Mouse (Mus musculus) layer of hippocampus, adult 8-10 months (tissue): Measurements from ENCODE around the gene Tmem203. TPM values are rescaled to one million over a fixed set of nuclear protein-coding genes. Genes with fewer than 3 reads are reported as not detected.
A peak's percentile ranks its signal among the peaks of the same experiment; 100 is the strongest.

Experiments used
- DNase-seq, 2 experiments: peaks; one replicate each; pipeline ENCODE4 v3.0.0; 2022; ENCODE audit warnings: low spot score in 2 of 2
- total RNA-seq, 4 experiments: library from RNA; stranded (reverse); gene quantifications; 2 replicates each; pipeline ENCODE4 v1.2.4; 2022

Gene Tmem203
- total RNA-seq, 4 experiments from 2014 or later: 27.0 to 44.4 (median 33.9) TPM

DNA sequence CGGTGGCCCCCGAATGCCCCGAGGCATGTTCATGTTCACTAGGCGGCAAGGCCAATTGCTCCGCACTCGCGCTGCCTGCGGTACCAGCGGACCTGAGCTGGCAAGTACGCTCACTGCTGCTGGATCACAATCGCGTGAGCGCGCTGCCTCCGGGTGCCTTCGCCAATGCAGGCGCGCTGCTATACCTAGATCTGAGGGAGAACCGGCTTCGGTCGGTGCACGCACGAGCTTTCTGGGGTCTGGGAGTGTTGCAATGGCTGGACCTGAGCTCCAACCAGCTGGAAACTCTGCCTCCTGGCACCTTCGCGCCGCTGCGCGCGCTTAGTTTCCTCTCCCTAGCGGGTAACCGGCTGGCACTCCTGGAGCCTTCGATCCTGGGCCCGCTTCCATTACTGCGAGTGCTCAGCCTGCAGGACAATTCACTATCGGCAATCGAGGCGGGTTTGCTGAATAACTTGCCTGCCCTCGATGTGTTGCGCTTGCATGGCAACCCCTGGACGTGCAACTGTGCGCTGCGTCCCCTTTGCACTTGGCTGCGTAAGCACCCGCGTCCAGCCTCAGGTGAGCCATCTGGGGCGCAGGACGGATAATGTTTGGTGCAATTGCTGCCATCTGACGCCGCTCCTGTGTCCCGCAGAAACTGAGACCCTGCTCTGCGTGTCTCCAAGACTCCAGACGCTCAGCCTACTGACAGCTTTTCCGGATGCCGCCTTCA lies 35.0 kb downstream of the Tmem203 start:
- DNase-seq: peak in 1 of 2 experiments; percentile 74

DNA sequence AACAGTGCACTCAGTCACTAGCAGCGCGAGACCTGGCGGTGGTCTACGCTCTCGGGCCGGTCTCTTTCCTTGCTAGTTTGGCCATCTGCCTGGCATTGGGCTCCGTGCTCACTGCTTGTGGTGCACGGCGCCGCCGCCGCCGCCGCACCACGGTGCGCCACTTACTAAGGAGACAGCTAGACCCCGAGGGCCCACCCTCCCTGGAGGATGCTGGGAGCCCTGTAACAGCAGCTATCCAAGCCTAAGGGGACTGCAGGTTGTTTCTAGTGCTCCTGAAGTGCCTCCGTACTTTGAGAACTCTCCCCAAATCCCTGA lies 35.5 kb downstream of the Tmem203 start:
- DNase-seq: peak in 1 of 2 experiments; percentile 58

DNA sequence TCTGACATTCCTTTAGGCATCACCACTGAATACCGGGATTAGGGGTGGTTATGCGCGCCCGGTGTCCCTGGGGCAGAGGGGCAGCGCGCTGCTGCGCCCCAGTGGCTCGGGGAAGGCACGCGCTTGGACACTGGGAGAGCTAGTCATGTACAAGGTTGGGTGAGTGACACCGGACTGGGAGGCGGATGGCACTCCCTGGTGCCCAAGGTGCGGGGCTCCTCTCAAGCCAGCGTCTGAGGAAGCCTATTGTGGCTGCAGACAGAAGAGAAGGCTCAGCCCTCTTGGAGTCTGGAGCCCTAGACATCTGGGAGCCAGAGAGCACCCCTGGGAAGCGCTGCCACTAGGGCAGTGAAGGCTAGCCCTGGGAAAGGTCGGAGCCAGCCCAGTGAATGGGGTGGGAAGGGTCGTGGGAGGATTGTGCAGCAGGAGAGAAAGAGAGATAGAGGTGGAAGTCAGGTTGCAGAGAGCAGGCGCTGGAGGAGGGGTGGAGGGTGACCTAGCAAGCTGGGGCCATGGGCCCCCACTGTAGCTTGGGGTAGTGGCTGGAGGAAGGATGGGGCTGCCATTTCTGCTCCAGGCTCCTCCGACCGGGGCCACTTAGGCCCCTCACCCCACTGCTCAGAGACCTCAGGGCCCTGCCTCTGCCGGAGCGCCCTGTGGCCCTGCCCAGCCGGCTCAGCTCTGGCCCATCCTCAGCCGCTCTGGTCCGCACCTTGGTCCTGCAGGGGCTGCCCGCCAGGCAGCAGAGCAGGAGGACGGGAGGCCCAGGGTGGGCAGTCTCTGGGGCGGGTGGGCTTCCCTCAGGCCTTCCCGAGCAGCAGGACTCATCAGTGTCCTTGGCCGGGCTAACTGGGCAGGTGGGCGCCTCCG lies 36.2 kb downstream of the Tmem203 start:
- no peak for DNase-seq

DNA sequence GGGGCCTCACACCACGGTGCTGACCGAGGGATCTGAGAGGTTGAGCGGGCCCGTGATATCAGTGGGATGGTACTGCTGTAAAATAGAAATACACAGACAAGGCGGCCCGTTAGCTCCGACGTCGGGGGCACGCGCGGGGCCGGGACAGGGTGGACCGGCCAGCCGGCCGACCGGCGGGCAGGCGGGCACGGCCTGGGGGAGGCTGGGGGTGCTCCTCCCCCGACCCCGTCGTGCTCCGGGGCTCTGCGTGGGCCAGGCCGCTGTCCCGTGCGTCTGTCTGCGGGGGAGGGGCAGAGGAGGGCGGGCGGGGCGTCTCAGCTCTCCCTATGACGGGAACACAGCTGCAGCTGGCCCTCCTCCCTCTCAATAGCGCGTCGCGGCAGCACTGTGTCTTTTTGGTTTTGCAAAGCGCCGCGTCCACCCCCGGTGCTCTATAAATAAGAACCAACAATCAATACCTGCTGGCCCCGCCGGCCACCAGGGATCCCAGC lies 36.9 kb downstream of the Tmem203 start:
- DNase-seq: peak in 1 of 2 experiments; percentile 38

DNA sequence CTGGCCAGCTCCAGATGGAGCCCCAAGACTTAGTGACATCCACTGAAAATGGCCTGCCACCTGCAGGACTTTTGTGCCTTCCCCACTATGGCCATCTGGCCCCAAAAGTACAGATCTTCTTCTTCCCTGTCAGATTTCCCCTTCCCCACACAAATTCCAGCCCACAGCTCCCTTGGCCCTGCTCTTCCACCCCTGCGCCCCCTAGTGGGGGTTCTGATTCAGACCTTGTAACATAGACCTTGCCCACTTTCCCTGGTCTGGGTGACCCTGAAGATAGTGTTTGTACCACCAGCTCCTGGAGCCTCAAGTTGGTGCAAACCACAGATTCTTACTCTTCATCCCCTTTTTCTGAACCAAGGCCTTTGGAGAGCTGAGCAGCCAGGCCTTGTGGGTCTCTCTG lies 37.6 kb downstream of the Tmem203 start:
- peak in 1 of 2 experiments; percentile 66 for DNase-seq

DNA sequence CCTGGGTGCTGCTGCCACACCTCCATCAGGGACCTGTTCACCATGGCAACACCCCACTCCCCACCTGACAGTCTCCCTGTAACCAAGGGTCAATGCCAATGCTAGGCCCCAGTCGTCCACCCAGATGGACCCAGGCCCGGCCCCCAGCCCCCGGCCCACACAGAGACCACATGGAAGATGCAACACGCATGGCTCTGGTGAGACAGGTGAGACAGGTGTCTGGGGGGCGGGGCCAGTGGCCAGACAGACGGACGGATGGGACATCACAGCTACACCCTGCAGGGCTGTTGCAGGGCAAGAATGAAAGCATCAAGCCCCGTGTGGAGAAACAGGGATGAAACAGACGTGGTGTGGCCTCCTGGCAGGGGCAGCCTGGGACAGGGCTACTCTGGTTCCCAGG lies 38.5 kb downstream of the Tmem203 start:
- no peak for DNase-seq

DNA sequence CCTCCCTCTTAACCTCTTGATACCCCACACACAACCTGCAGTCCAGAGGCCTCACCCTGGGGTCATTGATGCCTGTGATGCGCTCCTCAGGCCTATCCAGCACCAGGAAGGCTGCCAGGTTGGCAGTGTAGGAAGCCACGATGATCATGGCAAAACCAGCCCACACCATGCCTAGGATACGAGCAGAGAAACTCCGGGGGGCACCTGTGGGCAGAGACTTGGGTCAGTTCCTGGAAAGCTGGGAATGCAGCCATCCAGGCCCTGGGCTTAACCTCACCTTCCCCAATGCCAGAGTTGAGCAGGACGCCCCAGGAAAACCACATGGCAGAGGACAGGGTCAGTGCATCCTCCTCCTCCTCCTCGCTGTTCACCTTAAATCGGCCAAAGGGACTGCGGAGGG lies 41.9 kb downstream of the Tmem203 start:
- no peak for DNase-seq

DNA sequence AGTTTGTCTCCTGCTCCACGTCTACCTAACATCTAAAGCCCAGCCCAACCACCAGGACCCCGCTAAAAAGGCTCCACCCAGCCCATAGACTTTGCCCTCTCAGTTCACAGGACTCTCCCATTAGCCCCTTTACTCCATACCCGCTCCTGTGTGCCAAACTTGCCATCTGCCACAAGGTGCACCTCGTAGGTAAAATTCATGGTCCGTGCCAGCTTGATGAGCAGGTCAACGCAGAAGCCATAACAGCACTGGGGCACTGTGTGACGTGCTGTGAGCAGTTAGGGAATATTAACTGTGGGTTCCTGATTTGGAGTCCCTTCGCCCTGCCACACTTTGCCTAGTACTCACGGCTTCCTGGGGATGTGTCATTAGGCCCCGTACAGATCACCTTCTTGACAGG lies 42.8 kb downstream of the Tmem203 start:
- no peak for DNase-seq

DNA sequence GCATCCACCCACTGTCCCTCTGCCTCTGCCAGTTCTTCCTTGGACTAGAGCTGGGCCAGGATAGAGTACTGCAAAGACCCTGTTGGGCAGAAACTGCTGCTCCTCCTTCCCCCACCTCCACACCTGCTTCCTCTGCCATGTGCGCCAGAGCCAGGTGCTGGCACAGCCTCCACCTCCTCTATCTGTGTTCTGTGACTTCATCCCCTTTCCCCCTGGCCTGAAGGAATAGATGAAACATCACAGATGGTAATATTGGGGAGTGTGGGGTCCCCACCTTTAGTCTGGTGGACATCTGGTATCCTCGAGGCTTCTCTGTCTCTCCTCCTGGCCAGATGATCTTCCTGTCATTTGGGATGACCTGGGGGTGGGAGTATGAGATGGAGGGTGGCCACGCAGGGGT lies 48.2 kb downstream of the Tmem203 start:
- no peak for DNase-seq

DNA sequence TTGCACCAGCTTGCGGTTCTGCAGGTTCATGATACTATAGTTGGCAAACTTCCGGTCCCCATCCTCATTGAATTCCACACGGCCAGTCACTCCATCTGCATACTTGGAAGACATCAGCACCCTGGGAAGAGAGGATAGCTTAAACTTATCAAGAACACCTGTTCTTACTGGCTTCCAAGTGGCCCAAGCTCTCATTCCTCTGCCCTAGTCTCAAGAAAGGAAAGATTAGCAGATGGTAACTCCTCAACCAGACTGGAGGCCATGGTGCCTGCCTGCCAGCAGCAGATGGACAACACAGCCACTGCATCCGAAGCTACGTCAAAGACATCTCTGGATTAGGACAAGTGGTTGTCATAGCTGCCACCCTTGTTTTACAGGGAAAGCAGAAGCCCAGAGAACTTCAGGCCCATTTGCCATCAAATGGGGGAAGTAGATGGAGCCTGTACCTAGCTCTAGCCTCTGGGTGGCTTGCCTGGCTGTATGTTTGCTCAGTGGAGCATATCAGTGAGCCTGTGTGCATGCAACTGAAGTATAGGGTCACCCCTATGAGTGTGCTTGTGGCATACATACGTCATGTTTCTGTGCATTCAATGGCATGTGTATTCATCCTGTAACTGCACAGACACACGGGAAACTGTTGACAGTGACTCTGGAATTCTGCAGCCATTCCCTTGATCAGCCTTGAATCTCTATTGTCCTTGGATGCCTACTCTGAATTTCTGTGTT lies 48.9 kb downstream of the Tmem203 start:
- DNase-seq: no peak

DNA sequence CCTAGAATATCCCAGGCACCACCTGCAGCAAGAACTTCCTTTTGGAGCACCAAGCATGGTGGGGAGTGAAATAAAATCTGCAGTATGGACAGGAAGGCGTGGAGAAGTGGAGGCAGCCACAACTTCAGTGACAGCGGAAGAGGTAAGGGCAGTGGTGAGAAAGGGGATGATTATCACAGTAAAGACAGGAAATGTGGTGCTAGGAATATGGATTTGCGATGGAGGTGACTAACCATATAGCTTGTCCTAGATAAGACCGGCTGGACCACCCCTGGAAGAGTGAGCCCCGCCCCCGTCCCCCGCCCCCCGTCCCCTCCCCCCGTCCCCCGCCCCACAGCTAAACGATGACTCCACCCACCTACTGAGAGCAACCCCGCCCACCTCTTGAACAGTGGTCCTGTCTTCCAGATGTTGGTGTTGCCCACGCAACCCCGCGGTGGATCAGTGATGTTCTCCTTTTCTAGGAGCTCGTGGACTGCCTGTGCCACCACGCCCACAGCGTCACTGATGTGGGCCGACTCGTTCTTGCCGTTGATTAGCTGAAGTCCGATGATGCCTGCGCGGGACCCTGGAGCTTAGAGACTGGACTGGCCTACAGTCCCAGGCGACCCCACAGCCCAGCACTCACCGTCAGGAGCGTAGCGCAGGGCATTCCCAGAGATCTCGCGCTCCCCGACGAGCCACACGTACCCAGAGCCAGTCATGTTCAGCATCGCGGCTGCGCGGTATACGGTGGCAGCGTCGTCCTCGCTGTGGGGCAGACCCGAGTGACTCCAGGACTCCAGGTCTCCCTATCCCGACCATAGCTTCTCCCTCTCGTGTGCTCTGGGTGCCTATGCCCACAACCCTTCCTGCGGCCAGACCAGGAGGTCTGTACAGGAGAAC lies 49.7 kb downstream of the Tmem203 start:
- peak in 1 of 2 experiments; percentile 36 for DNase-seq

Other genes starting within 250 kb of the Tmem203 start
- 100 to 1,000 TPM; 768 to 931 (median 837) TPM for gene Nsmf, start 201.1 kb upstream of the Tmem203 start, total RNA-seq
- gene Entpd8, start 175.1 kb upstream of the Tmem203 start, total RNA-seq: not detected
- gene Noxa1, start 160.3 kb upstream of the Tmem203 start, total RNA-seq: not detected
- 10 to 100 TPM; 16.9 to 20.4 (median 19.5) TPM for gene Nrarp, start 74.7 kb upstream of the Tmem203 start, total RNA-seq
- 1 to 10 TPM; 2.2 to 4.6 (median 2.8) TPM for gene Tor4a, start 58.6 kb upstream of the Tmem203 start, total RNA-seq
- 10 to 100 TPM; 56.7 to 64.9 (median 64.0) TPM for gene Nelfb, start 44.0 kb upstream of the Tmem203 start, total RNA-seq
- under 1 TPM in 2 of 4 experiments, not detected in 2; 0.27 to 0.29 TPM for gene Stpg3, start 40.8 kb upstream of the Tmem203 start, total RNA-seq
- not detected for gene Fam166a, start 36.7 kb upstream of the Tmem203 start, total RNA-seq
- 100 to 1,000 TPM; 303 to 348 (median 313) TPM for gene Tubb4b, start 30.7 kb upstream of the Tmem203 start, total RNA-seq
- not detected for gene Slc34a3, start 21.1 kb upstream of the Tmem203 start, total RNA-seq
- gene Rnf224, start 18.7 kb upstream of the Tmem203 start, total RNA-seq: not detected
- gene Rnf208, start 13.2 kb upstream of the Tmem203 start, total RNA-seq: 100 to 1,000 TPM; 219 to 241 (median 229) TPM
- not detected for gene Cysrt1, start 13.0 kb upstream of the Tmem203 start, total RNA-seq
- gene AL732309.1, start 8.6 kb upstream of the Tmem203 start, total RNA-seq: 1 to 10 TPM; 3.3 to 5.5 (median 4.4) TPM
- 10 to 100 TPM; 19.9 to 27.8 (median 24.3) TPM for gene Tprn, start 7.2 kb downstream of the Tmem203 start, total RNA-seq
- 10 to 100 TPM; 59.0 to 71.0 (median 64.3) TPM for gene Ssna1, start 17.0 kb downstream of the Tmem203 start, total RNA-seq
- 100 to 1,000 TPM in 2 of 4 experiments, 10 to 100 TPM in 2; 87.9 to 110 (median 99.0) TPM for gene Anapc2, start 17.0 kb downstream of the Tmem203 start, total RNA-seq
- not detected for gene Tmem210, start 32.7 kb downstream of the Tmem203 start, total RNA-seq
- gene Lrrc26, start 34.5 kb downstream of the Tmem203 start, total RNA-seq: not detected
- 100 to 1,000 TPM; 366 to 436 (median 415) TPM for gene Grin1, start 63.7 kb downstream of the Tmem203 start, total RNA-seq
- 10 to 100 TPM; 53.7 to 68.2 (median 59.6) TPM for gene Man1b1, start 76.9 kb downstream of the Tmem203 start, total RNA-seq
- 10 to 100 TPM; 38.9 to 52.9 (median 45.4) TPM for gene Dpp7, start 100.9 kb downstream of the Tmem203 start, total RNA-seq
- gene Uap1l1, start 110.2 kb downstream of the Tmem203 start, total RNA-seq: 10 to 100 TPM; 12.0 to 28.7 (median 20.3) TPM
- 1 to 10 TPM; 2.4 to 4.6 (median 4.2) TPM for gene Sapcd2, start 116.9 kb downstream of the Tmem203 start, total RNA-seq
- 10 to 100 TPM; 14.6 to 20.7 (median 16.8) TPM for gene Entpd2, start 140.4 kb downstream of the Tmem203 start, total RNA-seq
- gene Npdc1, start 143.9 kb downstream of the Tmem203 start, total RNA-seq: 100 to 1,000 TPM; 390 to 435 (median 411) TPM
- gene Fut7, start 167.8 kb downstream of the Tmem203 start, total RNA-seq: under 1 TPM; 0.35 to 0.98 (median 0.44) TPM
- 100 to 1,000 TPM; 165 to 186 (median 183) TPM for gene Abca2, start 173.3 kb downstream of the Tmem203 start, total RNA-seq
- under 1 TPM in 2 of 4 experiments, not detected in 2; 0.43 to 0.92 TPM for gene Clic3, start 201.4 kb downstream of the Tmem203 start, total RNA-seq
- gene Paxx, start 205.7 kb downstream of the Tmem203 start, total RNA-seq: 10 to 100 TPM; 60.3 to 63.5 (median 61.8) TPM
- gene Ptgds, start 214.6 kb downstream of the Tmem203 start, total RNA-seq: 1,000 to 10,000 TPM in 3 of 4 experiments, 100 to 1,000 TPM in 1; 912 to 1,488 (median 1,209) TPM
- not detected for gene Lcn12, start 238.5 kb downstream of the Tmem203 start, total RNA-seq
- gene Fbxw5, start 245.3 kb downstream of the Tmem203 start, total RNA-seq: 100 to 1,000 TPM; 116 to 120 (median 118) TPM
- gene C8g, start 246.3 kb downstream of the Tmem203 start, total RNA-seq: 1 to 10 TPM in 3 of 4 experiments, under 1 TPM in 1; 0.77 to 1.4 (median 1.2) TPM